Mouse (Mus musculus): ENCODE results near the gene Gast. TPM values are rescaled to one million over a fixed set of nuclear protein-coding genes. Genes with fewer than 3 reads are reported as not detected.
"Not testable (repeated sequence)": the region's sequence is repeated elsewhere in the genome, so short reads cannot be mapped to it uniquely, and the experiment has no call there.

Gast gene
- not detected for total RNA-seq (2021)
- long read RNA-seq, experiment 1: 0 reads
- long read RNA-seq, experiment 2: 0 reads

DNA sequence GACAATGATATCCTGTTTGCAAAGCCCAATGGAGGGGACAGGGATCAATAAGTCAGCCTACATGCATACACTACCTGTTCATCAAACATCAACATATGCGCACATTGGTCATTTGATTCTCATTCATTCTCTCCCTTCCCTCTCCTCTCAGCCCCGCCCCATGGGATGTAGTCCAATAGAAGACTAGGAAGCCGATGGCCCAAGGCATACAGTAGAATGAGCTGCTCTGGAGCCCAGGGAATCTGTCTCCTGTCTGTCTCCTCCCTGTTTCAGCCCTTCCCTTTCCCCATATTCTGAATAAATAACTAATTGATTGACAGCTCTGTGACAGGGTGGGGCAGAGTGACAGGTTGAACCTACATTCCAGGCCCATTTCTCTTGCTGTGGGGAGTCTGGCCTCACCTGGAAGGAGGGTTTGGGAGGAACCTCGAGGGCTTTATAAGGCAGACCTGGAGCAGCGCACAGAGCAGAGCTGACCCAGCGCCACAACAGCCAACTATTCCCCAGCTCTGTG, at the start of gene Gast:
Gast (plus strand) TSS at position 464 of the 514 bp plus-strand sequence.
- DNase-seq (ENCODE audit: low spot score in 2 of 2): no peak

- no peak for DNase-seq (ENCODE audit: low spot score in 2 of 2)
Measured at GRCm38 (mm10) chr11:100284988-100285387, 49.2 kb upstream of the Gast start.

DNA sequence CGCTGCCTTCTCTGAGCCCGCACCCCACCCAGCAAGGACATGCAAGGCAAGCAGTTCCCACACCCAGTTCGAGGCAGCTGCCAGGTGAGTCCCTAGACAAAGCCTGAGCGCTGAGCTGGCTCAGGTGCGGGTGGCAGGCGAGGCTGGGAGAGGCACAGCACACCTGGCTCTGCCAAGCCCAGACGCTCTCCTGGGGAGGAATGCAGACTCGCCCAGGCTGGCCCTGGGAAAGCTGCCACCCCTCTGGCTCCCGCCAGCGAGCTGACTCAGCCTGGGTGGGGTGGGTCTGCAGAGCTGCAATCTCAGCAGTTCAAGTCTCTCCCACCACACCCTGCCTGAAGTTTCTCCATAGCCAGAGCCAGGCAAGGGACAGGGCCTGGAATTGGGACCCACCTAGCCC, 47.2 kb upstream of the Gast start:
- no peak for DNase-seq (ENCODE audit: low spot score in 2 of 2)

GRCm38 (mm10) chr11:100288942-100289341, 45.3 kb upstream of the Gast start:
- DNase-seq (ENCODE audit: low spot score in 2 of 2): no peak

- DNase-seq (ENCODE audit: low spot score in 2 of 2): no peak
Measured at GRCm38 (mm10) chr11:100290235-100290634, 44.0 kb upstream of the Gast start.

- DNase-seq (ENCODE audit: low spot score in 2 of 2): no peak
Measured at GRCm38 (mm10) chr11:100292884-100293283, 41.3 kb upstream of the Gast start.

DNA sequence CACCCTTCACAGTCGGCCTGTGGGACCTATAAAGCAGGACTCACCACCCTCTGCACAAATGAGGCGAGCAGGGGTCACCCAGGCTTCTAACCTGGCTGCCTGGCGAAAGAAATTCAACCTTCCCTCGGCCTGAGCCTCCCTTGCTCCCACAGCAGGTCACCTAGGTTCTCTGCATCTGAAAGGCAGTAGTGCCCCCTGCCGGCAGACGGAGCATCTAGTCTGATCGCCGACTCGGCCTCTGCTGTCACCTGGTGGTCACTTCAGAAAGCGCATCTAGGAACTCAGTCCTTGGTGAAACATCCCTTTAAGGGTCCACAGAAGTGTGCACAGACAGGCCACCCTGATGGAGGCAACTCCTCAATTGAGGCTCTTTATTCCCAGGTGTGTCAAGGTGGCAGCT, 38.9 kb upstream of the Gast start:
- peak; percentile 79 to 86 for DNase-seq (ENCODE audit: low spot score in 2 of 2)

DNA sequence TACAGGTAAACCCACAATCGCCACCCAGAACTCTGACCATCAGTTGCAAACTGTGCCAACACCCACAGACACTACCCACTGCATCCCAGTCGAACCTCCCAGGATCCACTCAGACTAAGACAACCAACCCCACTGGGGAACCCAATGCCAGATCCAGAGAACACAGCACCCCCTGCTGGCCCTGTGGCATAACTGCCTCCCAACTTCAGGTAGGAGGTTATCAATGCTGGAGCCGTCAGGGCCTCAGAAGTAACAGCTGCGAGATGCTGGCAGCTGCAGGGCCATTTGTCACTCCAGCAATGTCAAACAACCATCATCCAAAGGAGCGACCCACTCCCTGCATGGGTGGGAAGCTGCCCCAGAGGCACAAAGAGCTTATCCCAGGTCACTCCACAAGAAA, 36.4 kb upstream of the Gast start:
- DNase-seq (ENCODE audit: low spot score in 2 of 2): no peak

DNA sequence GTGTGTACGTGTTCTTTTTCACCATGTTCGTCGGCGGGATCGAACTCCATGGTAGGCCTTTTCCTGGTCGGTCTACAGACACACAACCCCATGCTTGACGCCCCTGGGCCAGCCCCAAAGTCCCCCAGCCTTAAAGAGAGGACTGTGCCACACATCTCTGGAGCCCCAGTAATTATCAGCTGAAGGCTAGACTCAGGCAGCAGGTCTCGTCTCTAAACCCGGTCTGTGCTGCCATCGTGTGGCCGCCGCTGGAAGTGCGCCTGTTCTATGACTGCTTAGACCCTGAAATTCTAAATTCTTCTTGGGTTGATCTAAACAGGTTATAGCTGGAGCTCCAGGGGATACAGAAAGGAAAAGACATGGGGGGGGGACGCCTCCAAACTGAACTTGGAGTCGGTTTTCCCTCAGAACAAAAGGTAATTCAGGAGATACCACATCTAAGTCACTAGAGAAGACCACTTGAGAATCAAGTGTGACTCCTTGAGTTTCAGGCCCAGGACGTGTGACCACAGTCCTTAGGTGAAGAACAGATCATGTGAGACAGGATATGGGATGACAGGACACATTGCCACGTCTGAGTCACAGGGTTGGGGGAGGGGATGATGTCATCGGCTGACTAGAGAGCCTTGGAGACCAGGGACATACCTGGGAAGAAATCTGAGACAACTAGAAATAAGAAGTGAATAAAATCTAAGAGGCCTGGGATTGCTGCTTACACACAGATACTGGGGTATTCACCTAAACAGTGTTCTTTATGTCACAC, 35.8 kb upstream of the Gast start:
- DNase-seq (ENCODE audit: low spot score in 2 of 2): peak; percentile 82 to 84

GRCm38 (mm10) chr11:100300293-100300692, 33.9 kb upstream of the Gast start:
- peak; percentile 66 to 74 for DNase-seq (ENCODE audit: low spot score in 2 of 2)

- DNase-seq (ENCODE audit: low spot score in 2 of 2): no peak
Measured at GRCm38 (mm10) chr11:100301292-100301691, 32.9 kb upstream of the Gast start.

GRCm38 (mm10) chr11:100307900-100308299, 26.3 kb upstream of the Gast start:
- DNase-seq (ENCODE audit: low spot score in 2 of 2): no peak

GRCm38 (mm10) chr11:100308672-100309071, 25.5 kb upstream of the Gast start:
- DNase-seq (ENCODE audit: low spot score in 2 of 2): not testable (repeated sequence)

DNA sequence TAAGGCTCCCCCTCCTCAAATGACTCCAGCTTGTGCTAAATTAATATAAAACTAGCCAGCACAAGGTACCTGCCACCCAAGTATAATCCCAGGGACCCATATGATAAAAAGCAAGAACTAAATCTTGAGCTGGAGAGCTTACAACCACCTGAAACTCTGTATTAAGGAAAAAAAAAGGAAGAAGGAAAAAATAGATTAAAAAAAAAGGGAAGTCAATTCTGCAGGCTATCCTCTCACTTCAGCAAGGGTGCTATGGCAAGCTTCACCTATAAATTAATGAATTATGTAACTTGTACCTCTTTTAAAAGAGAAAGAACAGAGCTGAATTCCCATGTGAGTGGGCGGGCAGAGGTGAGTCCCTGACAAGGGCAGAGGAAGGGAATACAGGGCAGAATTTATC, 22.6 kb upstream of the Gast start:
- no peak for DNase-seq (ENCODE audit: low spot score in 2 of 2)

DNA sequence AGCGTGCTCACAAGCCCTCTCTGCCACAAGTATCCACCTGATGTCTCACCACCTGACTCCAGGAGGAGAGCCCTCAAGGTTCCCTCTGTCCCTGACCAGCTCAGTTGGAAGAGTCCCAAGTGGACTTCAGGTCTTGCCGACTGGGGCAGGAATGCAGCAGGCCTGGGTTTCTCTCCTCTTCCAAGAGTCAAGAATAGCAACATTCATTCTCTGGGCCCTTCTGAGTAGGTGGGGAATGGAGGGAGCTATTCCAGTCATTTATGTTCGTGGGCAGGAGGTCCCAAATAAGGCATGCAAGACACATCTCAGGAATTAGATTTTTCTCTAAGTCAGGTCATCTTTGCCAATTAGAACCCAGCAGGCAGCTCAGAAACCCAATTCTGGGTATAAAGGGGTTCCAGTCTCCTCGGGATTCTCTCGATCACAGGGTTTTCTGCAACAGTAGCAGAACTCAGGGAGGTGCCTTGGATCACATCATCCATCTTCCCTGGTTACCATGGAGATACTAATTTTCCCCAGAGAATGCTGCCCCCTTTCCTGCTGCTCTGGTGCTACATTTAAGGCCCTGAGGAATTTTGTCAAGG, 22.0 kb upstream of the Gast start:
- DNase-seq (ENCODE audit: low spot score in 2 of 2): no peak

GRCm38 (mm10) chr11:100313424-100313823, 20.8 kb upstream of the Gast start:
- no peak for DNase-seq (ENCODE audit: low spot score in 2 of 2)

- no peak for DNase-seq (ENCODE audit: low spot score in 2 of 2)
Measured at GRCm38 (mm10) chr11:100315439-100315838, 18.8 kb upstream of the Gast start.

DNA sequence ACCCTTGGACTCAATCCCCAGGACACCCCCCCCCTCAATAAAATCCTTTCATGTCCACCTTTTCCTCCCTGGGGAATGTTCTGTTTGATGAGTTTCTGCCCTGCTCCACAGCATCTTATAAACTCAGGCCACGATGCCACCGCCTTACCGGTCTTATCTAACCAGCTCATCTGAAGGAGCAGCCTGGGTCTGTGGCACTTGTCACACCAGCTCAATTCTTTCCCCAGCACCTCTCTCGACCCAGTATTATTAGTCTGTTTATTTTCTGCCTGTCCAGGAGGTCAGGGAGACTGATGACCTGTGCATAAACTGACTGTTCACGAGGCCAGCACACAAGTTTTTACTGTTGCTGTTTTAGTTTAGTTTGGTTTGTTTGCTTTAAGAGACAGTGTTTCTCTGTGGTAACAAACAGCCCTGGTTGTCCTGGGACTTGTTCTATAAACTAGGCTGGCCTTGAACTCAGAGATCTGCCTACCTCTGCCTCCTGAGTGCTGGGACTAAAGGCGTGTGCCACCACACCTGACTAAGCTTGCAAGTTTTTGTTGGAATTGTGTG, 16.3 kb upstream of the Gast start:
- DNase-seq (ENCODE audit: low spot score in 2 of 2): no peak

DNA sequence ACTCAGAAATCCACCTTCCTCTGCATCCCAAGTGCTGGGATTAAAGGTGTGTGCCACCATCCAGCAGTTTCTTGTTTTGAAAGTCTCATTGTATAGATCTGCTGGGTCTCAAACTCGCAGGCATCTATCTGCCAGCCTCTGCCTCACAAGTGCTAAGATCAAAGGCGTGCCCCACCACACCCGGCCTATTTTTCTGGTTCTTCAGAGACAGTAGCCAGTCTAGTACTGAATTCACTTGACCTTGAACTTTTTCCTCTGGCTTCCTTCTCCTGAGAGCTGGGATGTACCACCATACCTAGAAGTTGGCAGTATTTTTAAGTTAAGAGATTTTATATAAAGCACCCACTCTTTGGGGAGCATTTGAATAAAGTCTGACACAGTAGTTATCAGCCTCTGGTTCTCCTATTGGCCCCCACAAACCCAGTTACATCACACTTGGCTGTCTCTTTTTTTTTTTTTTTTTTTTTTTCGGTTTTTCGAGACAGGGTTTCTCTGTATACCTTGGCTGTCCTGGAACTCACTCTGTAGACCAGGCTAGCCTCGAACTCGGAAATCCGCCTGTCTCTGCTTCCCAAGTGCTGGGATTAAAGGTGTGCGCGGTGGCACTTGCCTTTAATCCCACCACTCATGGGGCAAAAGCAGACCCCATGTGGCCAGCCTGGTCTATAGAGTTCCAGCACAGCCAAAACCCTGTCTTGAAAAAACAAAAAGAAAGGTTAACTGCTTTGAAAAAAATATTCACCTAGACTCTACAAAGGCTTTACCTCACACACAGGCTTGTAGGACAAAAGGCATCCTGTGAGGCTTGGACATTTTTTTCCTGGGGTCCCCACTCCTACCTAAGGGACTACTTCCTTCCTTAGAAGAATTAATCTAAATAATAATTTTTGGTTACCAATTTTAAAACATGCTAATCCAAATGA, 15.4 kb upstream of the Gast start:
- no peak for DNase-seq (ENCODE audit: low spot score in 2 of 2)

- DNase-seq (ENCODE audit: low spot score in 2 of 2): peak; percentile 99 to 100
Measured at GRCm38 (mm10) chr11:100319492-100320171, 14.6 kb upstream of the Gast start, which contains the start of gene Eif1. Gene Eif1 (plus strand): TSS chr11:100319885.
